Mouse (Mus musculus): ENCODE data around the gene Tbc1d10c.

Gene Tbc1d10c

DNA sequence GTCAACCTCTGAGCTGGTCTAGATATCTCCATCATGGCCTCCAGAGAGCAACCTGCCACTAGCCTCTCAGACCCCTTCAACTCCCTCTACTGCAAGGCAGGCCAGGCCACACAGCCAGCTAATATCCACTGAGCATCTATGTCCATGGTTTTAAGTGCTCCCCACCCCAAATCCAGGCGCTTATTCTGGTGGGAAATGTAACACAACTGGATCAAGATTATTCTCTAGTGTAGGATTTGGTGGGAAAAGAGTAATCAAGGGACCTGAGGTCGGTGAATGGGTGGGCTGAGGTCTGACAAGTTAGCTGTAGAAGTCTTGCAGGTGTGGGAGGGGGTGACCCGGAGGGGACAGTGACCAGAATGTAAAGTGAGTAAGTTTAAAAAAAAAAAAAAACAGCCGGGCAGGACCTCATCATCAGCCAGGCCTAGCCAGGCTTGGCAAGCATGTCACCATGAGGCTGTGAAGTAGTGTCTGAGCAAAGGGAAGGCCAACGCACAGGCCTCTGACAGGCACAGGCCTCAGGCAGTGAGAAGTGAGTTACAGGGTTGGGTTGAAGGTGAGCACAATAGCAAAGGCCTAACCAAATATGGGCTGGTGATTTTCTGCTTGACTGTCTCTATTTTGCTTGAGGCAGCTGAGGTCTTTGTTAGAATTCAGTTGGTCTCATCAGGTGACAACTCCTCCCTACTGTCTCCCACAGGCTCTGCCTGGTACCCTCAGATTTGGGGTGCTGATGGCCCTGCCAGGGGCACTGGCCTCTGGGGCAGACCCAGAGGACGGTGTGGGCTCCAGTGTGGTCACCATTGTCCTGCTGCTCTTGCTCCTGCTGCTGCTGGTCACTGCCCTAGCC, 35.6 kb downstream of the Tbc1d10c start:
- DNase-seq = no peak

DNA sequence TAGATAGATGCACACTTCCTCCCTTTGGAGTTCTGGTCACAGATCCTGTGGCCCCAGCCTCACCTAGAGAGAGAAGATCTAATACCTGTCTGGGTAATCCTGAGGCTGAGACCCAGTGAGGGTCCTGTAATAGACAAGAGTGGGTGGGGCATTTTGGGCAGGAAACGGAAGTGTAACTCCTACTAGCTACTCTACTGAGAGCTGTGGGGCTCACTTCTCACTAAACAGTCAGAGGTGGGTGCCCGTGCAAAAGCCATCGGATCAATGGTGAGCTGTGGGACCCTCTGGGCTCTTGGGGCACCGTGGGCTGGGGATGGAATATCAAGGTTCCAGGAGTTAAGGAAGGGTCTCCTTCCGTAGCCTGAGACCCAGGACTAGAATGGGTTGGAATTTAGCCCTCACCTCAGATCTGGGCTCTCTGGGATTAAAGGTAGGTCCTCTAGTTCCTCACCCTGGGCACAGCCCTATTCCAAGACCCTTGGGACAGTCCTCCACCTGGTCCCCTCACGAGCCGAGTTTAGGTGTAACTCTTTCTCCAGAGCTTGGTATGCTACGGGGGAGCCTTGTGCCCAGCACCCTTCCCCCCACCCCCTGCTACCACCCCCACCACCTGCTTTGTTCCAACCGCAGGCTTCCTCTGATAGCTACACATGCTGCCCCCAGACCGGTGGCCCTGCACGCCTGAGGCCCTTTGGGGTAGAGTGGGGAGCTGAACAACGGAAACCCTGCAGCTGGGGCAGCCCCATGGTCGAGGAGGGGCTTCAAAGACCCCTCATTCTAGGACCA, 36.5 kb downstream of the Tbc1d10c start:
- DNase-seq = no peak

GRCm38 (mm10) chr19:4153232-4153654, 37.8 kb downstream of the Tbc1d10c start, which contains the start of gene Ptprcap:
TSS of gene Ptprcap (plus strand) at chr19:4153604.
- DNase-seq = no peak

DNA sequence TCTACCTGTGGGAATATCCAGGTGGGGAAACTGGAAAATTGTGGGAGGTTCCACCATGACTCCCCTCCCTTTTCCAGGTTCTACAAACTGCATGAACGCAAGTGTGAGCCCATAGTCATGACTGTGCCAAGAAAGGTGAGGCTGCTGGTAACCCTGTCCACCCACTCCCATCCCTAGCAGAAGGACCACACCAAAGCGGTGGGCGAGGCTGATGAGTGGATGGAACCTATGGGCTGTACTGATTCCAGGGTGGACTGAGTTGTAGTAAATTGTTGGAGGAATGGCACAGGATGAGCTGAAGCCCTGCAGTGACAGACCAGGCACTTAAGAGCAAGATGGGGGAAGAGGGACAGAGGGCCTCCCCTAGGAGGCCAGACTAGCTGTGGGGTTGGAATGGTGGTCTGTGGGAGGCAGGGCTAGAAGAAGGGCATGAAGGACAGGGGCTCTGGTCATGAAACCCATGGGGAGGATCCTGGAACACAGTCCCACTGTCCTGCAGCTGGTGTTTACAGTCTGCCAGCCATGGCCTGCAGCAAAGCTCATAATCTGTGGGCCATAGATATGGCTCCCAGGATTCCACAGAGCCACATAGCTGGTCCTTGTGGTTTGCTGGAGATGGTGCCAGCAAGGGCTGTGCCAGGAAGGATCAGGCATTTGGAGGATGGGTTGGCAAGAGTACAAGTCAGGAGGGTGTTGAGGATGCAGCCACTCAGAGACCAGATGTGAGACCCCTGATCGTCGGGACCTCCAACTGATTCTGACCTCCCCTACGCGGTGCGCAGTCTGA, 38.4 kb downstream of the Tbc1d10c start:
- DNase-seq = no peak

GRCm38 (mm10) chr19:4151898-4152297, 39.2 kb downstream of the Tbc1d10c start:
- DNase-seq = no peak

DNA sequence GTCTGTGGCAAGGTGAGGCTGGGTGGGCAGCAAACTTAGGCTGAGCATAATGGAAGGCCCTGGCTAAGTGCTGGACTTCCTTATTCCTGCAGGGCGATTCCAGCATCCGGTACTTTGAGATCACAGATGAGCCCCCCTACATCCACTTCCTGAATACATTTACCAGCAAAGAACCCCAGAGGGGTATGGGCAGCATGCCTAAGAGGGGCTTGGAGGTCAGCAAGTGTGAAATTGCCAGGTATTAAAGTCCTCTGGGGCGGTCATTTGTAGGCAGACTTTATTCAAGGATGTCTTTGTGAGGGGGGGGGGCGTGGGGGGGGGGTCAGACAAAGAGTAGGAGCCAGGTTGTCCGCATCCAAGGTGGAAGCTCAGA, 39.6 kb downstream of the Tbc1d10c start:
- no peak for DNase-seq

- no peak for DNase-seq
Measured at GRCm38 (mm10) chr19:4150567-4151487, 40.3 kb downstream of the Tbc1d10c start.

DNA sequence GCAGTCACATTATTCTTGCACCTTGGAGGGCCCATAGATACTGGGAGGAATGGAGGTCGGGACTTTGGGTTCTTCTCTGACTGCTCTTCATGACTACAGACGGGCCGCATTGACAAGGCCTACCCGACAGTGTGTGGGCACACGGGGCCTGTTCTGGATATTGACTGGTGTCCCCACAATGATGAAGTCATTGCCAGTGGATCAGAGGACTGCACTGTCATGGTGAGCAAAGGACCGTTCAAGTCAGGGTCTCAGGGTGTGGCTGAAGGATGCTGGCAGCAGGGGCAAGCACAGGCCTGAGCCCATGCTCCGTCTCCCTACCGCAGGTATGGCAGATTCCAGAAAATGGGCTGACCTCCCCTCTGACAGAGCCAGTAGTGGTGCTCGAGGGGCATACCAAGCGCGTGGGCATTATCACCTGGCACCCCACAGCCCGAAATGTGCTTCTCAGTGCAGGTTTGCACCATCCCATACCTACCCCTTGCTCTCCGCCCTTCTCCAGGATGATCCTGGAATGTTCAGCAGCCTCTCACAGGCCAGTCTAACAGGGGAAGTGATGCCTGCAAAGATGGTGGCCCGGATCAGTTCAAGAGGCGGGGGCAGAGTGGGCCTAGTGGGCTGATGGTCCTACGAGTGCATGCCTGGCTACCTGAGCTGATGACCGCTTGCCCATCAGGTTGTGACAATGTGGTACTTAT, 41.2 kb downstream of the Tbc1d10c start:
- no peak for DNase-seq

DNA sequence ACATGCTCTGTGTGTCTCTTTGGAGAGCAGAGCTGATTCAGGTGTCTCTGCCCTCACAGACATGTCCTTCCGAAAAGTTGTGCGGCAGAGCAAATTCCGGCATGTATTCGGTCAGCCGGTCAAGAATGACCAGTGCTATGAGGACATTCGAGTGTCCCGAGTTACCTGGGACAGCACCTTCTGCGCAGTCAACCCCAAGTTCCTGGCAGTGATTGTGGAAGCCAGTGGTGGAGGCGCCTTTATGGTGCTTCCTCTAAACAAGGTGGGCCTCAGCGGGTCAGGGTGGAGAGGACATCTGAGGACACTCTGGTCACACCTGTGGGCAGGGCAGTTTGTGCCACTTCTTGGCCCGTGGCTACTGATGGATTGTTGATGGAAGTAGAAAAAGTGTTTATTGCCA, 41.8 kb downstream of the Tbc1d10c start:
- no peak for DNase-seq

GRCm38 (mm10) chr19:4148819-4149218, 42.3 kb downstream of the Tbc1d10c start:
- DNase-seq = no peak

- DNase-seq = peak; percentile 99
Measured at GRCm38 (mm10) chr19:4148491-4148806, 42.6 kb downstream of the Tbc1d10c start, which contains the start of gene Coro1b. TSS of gene Coro1b (plus strand) at chr19:4148619.

DNA sequence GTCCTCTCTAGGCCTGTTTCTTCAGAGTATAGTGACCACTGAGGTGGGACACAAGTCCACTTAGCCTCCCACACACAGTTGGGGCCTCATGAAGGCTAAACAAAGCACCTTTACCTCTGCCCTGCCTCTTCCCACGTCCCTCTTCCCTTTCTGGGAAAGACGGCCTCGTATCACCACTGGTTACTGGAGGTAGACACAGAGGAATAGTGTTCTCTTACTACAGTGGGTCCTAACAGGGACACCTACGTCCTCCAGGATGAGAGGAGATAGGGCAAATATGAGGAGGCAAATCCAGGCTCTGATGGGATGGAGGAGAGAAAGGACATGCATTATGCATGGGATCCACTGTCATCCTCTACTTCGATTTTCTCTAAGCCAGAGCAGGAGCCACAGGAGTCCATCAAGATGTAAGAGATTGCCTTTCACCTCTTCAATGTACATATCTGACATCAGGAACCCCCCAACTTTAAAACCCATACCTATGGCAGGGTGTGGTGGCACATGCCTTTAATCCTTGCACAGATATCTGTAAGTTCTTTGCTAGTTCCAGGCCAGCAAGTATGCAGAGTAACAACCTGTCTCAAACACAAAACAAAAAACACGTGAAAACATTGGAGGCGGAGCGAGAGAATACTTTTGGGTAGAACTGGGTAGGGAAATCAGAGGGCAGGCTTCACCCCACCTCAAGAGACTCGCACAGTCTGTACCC, 43.1 kb downstream of the Tbc1d10c start:
- DNase-seq = no peak

DNA sequence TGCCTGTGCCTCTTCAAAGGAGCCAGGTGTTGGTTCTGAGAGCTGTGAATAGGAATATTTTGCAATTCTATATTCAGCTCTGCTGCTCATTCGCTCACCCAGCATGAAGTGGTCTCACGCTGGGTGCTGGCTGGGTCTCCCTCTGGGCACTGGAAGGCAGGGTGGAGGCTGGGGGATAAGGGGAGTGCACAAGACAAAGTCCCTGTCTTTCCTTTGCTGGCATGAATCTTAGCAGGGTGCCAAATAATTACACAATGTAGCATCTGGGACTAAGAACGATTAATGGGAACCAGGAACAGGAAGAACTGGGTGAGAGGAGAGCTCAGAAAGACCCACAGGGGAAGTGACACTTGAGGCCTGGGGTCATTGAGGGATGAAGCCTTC, 44.1 kb downstream of the Tbc1d10c start:
- no peak for DNase-seq

- no peak for DNase-seq
Measured at GRCm38 (mm10) chr19:4146366-4147021, 44.6 kb downstream of the Tbc1d10c start.

GRCm38 (mm10) chr19:4145936-4146335, 45.1 kb downstream of the Tbc1d10c start:
- no peak for DNase-seq

GRCm38 (mm10) chr19:4144550-4145498, 46.3 kb downstream of the Tbc1d10c start:
- DNase-seq = no peak

- no peak for DNase-seq
Measured at GRCm38 (mm10) chr19:4143759-4144268, 47.3 kb downstream of the Tbc1d10c start, which contains the start of gene Cabp4. TSS of gene Cabp4 (minus strand) at chr19:4144033.

DNA sequence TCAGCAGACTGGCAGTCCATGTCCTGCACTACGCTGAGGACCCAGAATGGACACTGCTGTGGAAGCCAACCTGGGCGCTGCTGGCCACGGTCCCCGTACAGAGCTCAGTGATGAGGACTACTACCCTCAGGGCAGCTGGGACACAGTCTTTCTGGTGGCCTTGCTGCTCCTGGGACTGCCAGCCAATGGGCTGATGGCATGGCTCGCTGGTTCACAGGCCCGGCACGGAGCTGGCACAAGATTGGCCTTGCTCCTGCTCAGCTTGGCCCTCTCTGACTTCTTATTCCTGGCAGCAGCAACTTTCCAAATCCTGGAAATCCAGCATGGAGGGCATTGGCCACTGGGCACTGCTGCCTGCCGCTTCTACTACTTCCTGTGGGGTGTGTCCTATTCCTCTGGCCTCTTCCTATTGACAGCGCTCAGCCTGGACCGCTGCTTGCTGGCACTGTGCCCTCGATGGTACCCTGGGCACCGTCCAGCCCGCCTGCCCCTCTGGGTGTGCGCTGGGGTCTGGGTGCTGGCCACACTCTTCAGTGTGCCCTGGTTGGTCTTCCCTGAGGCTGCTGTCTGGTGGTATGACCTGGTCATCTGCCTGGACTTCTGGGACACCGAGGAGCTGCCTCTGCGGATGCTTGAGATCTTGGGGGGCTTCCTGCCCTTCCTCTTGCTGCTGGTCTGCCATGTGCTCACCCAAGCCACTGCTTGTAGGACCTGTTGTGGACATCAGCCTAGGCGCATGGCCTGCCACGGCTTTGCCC, 48.5 kb downstream of the Tbc1d10c start:
- peak; percentile 51 for DNase-seq
